Mouse (Mus musculus): ENCODE results near the gene Mylk3. TPM values are rescaled to one million over a fixed set of nuclear protein-coding genes. Genes with fewer than 3 reads are reported as not detected.

Gene Mylk3
- total and polyA plus RNA-seq, 2 experiments from 2014 or later = 0.16 to 0.26 TPM

- Histone ChIP-seq H3K9ac (replicated peaks; ENCODE audit: low read length) (no peak overlapping the region), H3K27me3 (ENCODE audit: insufficient read depth, low read length) (no peaks in the 10 kb centered on the region), H3K4me1 (ENCODE audit: insufficient read depth, low read length) (no peaks in the 10 kb centered on the region), H3K4me2 (ENCODE audit: low read depth, low read length) (no peak overlapping the region), H3K9me3 (ENCODE audit: low read length) (no peaks in the 10 kb centered on the region), H3K27ac (no peak overlapping the region), H3K36me3 (ENCODE audit: insufficient read depth, low read length) (no peaks in the 10 kb centered on the region), H3K4me3 (ENCODE audit: low read length) (no peak overlapping the region)
- WGBS = 73% methylated on average over 4 of the region's 4 CpGs
- ATAC-seq (no peak), DNase-seq (ENCODE audit: low spot score) (no peak)
- no peak for TF ChIP-seq CTCF (IDR thresholded peaks at IDR 0.05; ENCODE audit: low read depth)
Observed at GRCm38 (mm10) chr8:85353287-85353686, 32.9 kb downstream of the Mylk3 start.

DNA sequence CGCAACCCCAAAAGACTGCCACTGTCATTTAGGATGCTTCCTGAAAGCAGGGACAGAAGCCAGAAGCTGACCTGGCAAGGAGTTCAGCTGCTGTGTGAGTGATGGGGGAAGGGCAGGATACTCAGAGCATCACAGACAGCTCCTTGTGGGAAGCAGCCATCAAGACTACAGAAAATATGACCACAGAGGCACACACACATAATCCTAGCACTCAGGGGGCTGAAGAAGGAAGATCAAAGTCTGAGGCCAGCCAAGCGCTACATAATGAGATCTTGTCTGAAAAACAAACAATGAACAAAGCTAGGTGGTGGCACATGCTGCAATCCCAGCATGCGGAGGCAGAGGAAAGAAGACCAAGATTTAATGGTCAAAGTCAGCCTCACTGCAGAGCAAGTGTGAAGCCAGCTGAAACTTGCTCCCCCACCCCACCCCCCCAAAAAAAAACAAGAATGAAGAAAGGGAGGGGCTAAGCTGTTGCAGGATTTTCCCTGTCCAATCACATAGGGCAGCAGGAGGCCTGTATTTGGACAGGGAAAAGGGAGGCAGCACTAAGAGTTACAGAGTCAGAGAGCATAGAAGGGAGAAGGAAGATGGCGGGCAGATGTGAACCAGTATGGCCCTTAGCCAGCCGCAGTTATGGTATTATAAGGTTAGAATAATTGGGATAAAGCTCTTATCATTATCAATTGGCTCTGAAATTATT, 46.1 kb downstream of the Mylk3 start:
- TF ChIP-seq CTCF (IDR thresholded peaks at IDR 0.05; ENCODE audit: low read depth) = no peak
- WGBS = 63% methylated on average over 5 of the region's 5 CpGs
- Histone ChIP-seq H3K9ac (replicated peaks; ENCODE audit: low read length) (no peak overlapping the region), H3K27ac (0 out of 2 replicates have a peak overlapping the region, but pooled peaks have one; percentile 41), H3K4me1 (ENCODE audit: insufficient read depth, low read length) (no peaks in the 10 kb centered on the region), H3K36me3 (ENCODE audit: insufficient read depth, low read length) (no peaks in the 10 kb centered on the region), H3K4me2 (ENCODE audit: low read depth, low read length) (no peak overlapping the region), H3K27me3 (ENCODE audit: insufficient read depth, low read length) (no peaks in the 10 kb centered on the region), H3K9me3 (ENCODE audit: low read length) (no peaks in the 10 kb centered on the region), H3K4me3 (ENCODE audit: low read length) (no peak overlapping the region)
- ATAC-seq (peak; percentile 49; the same call in 1 of the 2 replicates), DNase-seq (ENCODE audit: low spot score) (peak; percentile 27)

DNA sequence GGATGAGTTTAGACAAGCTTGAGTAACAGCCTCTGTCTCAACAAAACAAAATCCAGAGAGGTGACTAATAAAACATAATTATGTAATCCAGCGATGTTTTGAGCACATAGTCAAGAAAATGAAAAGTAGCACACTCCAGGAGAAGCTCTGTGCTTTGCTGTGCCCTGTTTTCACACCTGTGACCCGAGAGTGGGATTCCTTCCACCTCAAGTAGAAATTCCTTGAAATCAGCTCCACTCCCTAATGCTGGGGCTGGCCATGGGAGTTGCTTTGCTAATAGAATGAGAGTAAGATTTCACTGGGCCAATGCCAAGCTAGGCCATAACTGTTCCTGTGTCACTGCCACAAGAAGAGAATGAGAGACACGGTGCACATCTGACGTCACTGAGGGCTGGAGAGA, 48.5 kb downstream of the Mylk3 start:
- no peak overlapping the region for H3K9ac ChIP-seq (replicated peaks; ENCODE audit: low read length)
- no peaks in the 10 kb centered on the region for H3K9me3 ChIP-seq (ENCODE audit: low read length)
- 79% methylated on average over 4 of the region's 4 CpGs for WGBS
- no peak for TF ChIP-seq CTCF (IDR thresholded peaks at IDR 0.05; ENCODE audit: low read depth)
- no peaks in the 10 kb centered on the region for H3K27me3 ChIP-seq (ENCODE audit: insufficient read depth, low read length)
- H3K4me3 ChIP-seq (ENCODE audit: low read length) = no peak overlapping the region
- ATAC-seq (no peak), DNase-seq (ENCODE audit: low spot score) (no peak)
- H3K4me2 ChIP-seq (ENCODE audit: low read depth, low read length) = no peak overlapping the region
- H3K4me1 ChIP-seq (ENCODE audit: insufficient read depth, low read length) = no peaks in the 10 kb centered on the region
- H3K36me3 ChIP-seq (ENCODE audit: insufficient read depth, low read length) = no peaks in the 10 kb centered on the region
- no peak overlapping the region for H3K27ac ChIP-seq

GRCm38 (mm10) chr8:85336211-85336933, 49.8 kb downstream of the Mylk3 start:
- no peak overlapping the region for H3K4me3 ChIP-seq (ENCODE audit: low read length)
- H3K27ac ChIP-seq = no peak overlapping the region
- H3K4me1 ChIP-seq (ENCODE audit: insufficient read depth, low read length) = no peaks in the 10 kb centered on the region
- TF ChIP-seq CTCF (IDR thresholded peaks at IDR 0.05; ENCODE audit: low read depth) = no peak
- H3K9me3 ChIP-seq (ENCODE audit: low read length) = no peaks in the 10 kb centered on the region
- WGBS = 83% methylated on average over 6 of the region's 6 CpGs
- H3K27me3 ChIP-seq (ENCODE audit: insufficient read depth, low read length) = no peaks in the 10 kb centered on the region
- no peak overlapping the region for H3K9ac ChIP-seq (replicated peaks; ENCODE audit: low read length)
- H3K4me2 ChIP-seq (ENCODE audit: low read depth, low read length) = no peak overlapping the region
- DNase-seq (ENCODE audit: low spot score) (no peak), ATAC-seq (no peak)
- H3K36me3 ChIP-seq (ENCODE audit: insufficient read depth, low read length) = no peaks in the 10 kb centered on the region

DNA sequence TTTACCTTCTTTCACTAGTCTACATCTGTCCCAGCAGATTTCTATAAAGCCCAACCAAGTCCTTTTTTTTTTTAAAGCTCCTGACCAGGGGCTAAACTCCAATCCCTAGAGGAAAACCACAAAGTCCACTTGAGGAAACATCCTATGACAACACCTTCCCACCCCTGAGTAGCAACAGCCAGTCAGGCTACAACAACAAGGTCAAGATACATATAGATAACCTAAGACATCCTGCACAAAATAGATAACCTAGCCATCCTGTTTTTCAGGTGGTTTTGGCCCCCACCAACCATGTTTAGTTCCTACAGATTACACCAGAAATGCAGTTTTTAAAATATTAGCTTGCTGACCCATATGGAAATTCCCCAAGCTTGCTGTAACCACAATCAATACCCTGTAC, 51.0 kb downstream of the Mylk3 start:
- no peaks in the 10 kb centered on the region for H3K27me3 ChIP-seq (ENCODE audit: insufficient read depth, low read length)
- ATAC-seq (no peak), DNase-seq (ENCODE audit: low spot score) (no peak)
- H3K4me2 ChIP-seq (ENCODE audit: low read depth, low read length) = no peak overlapping the region
- TF ChIP-seq CTCF (IDR thresholded peaks at IDR 0.05; ENCODE audit: low read depth) = no peak
- H3K36me3 ChIP-seq (ENCODE audit: insufficient read depth, low read length) = no peaks in the 10 kb centered on the region
- no peaks in the 10 kb centered on the region for H3K4me1 ChIP-seq (ENCODE audit: insufficient read depth, low read length)
- no peaks in the 10 kb centered on the region for H3K9me3 ChIP-seq (ENCODE audit: low read length)
- no peak overlapping the region for H3K9ac ChIP-seq (replicated peaks; ENCODE audit: low read length)
- H3K27ac ChIP-seq = no peak overlapping the region
- no peak overlapping the region for H3K4me3 ChIP-seq (ENCODE audit: low read length)

DNA sequence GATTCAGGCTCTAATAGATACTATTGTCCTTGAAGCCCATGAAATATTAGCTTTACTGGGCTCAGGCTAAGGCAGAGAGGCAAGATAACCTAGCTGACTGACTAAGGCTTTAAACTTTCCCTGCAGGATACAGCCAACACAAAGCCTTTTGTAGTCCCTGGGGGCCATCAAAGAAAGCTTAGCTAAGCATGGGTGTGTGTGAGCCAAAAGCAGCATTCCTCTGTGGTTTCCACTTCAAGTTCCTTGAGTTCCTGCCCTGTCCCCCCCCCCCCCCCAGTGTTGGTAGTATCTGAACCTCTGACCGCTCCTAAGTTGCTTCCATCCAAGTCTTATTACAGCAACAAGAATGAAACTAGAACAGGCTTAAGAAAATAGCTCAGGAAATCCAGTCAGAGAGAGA, 56.6 kb downstream of the Mylk3 start:
- WGBS = 69% methylated on average over 1 of the region's 1 CpGs
- ATAC-seq (no peak), DNase-seq (ENCODE audit: low spot score) (no peak)
- Histone ChIP-seq H3K4me1 (ENCODE audit: insufficient read depth, low read length) (no peaks in the 10 kb centered on the region), H3K9ac (replicated peaks; ENCODE audit: low read length) (no peak overlapping the region), H3K36me3 (ENCODE audit: insufficient read depth, low read length) (no peaks in the 10 kb centered on the region), H3K4me2 (ENCODE audit: low read depth, low read length) (no peak overlapping the region), H3K9me3 (ENCODE audit: low read length) (no peaks in the 10 kb centered on the region), H3K4me3 (ENCODE audit: low read length) (no peak overlapping the region), H3K27me3 (ENCODE audit: insufficient read depth, low read length) (no peaks in the 10 kb centered on the region), H3K27ac (no peak overlapping the region)
- no peak for TF ChIP-seq CTCF (IDR thresholded peaks at IDR 0.05; ENCODE audit: low read depth)

GRCm38 (mm10) chr8:85327036-85327435, 59.1 kb downstream of the Mylk3 start:
- H3K9ac ChIP-seq (replicated peaks; ENCODE audit: low read length) = no peak overlapping the region
- H3K36me3 ChIP-seq (ENCODE audit: insufficient read depth, low read length) = no peaks in the 10 kb centered on the region
- WGBS = 82% methylated on average over 9 of the region's 9 CpGs
- no peaks in the 10 kb centered on the region for H3K9me3 ChIP-seq (ENCODE audit: low read length)
- H3K4me3 ChIP-seq (ENCODE audit: low read length) = no peak overlapping the region
- no peak overlapping the region for H3K27ac ChIP-seq
- no peak overlapping the region for H3K4me2 ChIP-seq (ENCODE audit: low read depth, low read length)
- TF ChIP-seq CTCF (IDR thresholded peaks at IDR 0.05; ENCODE audit: low read depth) = no peak
- no peaks in the 10 kb centered on the region for H3K4me1 ChIP-seq (ENCODE audit: insufficient read depth, low read length)
- no peaks in the 10 kb centered on the region for H3K27me3 ChIP-seq (ENCODE audit: insufficient read depth, low read length)
- no peak for ATAC-seq
- DNase-seq (ENCODE audit: low spot score) = no peak

Data from hindbrain, postnatal 0 days (tissue).